Mouse (Mus musculus) testis, adult 2 months (tissue): ENCODE data around the gene Insr. TPM values are rescaled to one million over a fixed set of nuclear protein-coding genes. Genes with fewer than 3 reads are reported as not detected.
A peak's percentile ranks its signal among the peaks of the same experiment; 100 is the strongest.

Experiments
- H3K27ac ChIP-seq: fragments of 200-500 bp; 2 replicates; pipeline ENCODE4 v1.5.1; 2012; ENCODE audit warnings: low read depth, low read length; ENCODE audit not compliant: control insufficient read depth, insufficient read depth
- H3K27me3 ChIP-seq: fragments of 200-500 bp; 2 replicates; pipeline ENCODE4 v1.6.1; 2012; ENCODE audit warnings: mild to moderate bottlenecking, low read length, moderate library complexity; ENCODE audit not compliant: control insufficient read depth, insufficient read depth
- H3K36me3 ChIP-seq: fragments of 200-500 bp; 2 replicates; pipeline ENCODE4 v1.6.1; 2012; ENCODE audit warnings: mild to moderate bottlenecking, low read length; ENCODE audit not compliant: control insufficient read depth, insufficient read depth
- H3K4me1 ChIP-seq: fragments of 200-500 bp; 2 replicates; pipeline ENCODE4 v1.6.1; 2012; ENCODE audit warnings: low read length; ENCODE audit not compliant: control insufficient read depth, insufficient read depth
- H3K4me3 ChIP-seq: fragments of 200-500 bp; 2 replicates; pipeline ENCODE4 v1.5.1; 2012; ENCODE audit warnings: low read depth, mild to moderate bottlenecking, low read length, moderate library complexity, mixed read lengths; ENCODE audit not compliant: control insufficient read depth
- CTCF ChIP-seq: fragments of 200-500 bp; IDR thresholded peaks from 2 replicates; pipeline ENCODE4 v1.5.1; 2012; ENCODE audit warnings: low read depth, mild to moderate bottlenecking, inconsistent platforms, low read length, moderate library complexity; ENCODE audit not compliant: control insufficient read depth, insufficient read depth, insufficient replicate concordance
- POLR2A ChIP-seq: fragments of 200-500 bp; IDR thresholded peaks from 2 replicates; pipeline ENCODE4 v1.6.1; 2012; ENCODE audit warnings: low read depth, mild to moderate bottlenecking, inconsistent platforms, low read length, moderate library complexity; ENCODE audit not compliant: control insufficient read depth
- polyA plus RNA-seq: library from polyadenylated mRNA; depleted of rRNA; stranded (reverse); fragments of >200 nt; gene quantifications from 2 replicates; pipeline ENCODE4 v1.2.3, GENCODE M21; 2012

Insr gene
- polyA plus RNA-seq, 1 experiment = 5.8 TPM

DNA sequence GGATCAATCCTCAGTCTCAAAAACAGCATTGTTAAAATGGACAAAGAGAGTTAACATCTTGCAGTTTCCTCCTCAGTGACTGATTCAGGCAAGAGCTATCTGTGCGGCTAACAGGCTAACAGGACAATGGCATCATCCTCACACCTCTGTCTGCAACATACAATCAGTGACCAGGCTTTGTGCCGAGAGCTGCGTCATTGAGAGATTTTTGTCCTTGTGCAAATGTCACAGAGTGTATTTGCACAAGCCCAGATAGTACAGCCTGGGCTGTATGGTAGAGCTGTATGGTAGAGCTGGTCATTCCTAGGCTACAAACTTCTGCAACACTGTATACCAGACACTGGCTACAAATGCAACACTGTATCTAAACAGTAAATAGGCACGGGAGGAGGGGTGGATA is 5.2 kb upstream of the Insr start:
- no peaks in the 10 kb centered on the region; the same call in 1 of the 2 replicates for H3K4me1 ChIP-seq
- H3K36me3 ChIP-seq = no peaks in the 10 kb centered on the region
- TF ChIP-seq POLR2A = no peak
- no peak overlapping the region for H3K4me3 ChIP-seq
- no peak overlapping the region for H3K27ac ChIP-seq
- H3K27me3 ChIP-seq = no peaks in the 10 kb centered on the region

DNA sequence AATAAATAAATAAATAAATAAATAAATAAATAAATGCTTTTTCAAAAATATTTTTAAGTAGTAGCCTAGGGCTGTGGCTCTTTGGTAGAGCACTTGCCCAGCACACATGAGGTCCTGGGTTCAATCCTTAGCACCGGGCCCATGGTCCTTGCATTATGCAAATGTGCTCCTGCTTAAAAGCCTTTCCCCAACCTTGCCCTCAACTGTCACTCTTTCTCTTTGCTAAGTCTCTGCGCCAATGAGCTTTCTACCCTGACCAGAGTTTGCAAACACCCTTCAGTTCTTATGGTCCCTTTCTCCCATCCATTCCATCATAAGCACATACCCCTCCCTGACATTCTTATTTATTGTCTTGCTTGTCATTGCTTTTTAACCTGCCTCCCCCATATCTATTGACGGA is 1.9 kb upstream of the Insr start:
- no peak overlapping the region for H3K27ac ChIP-seq
- no peaks in the 10 kb centered on the region for H3K36me3 ChIP-seq
- TF ChIP-seq CTCF (no peak), POLR2A (no peak)
- no peaks in the 10 kb centered on the region for H3K27me3 ChIP-seq
- H3K4me3 ChIP-seq = no peak overlapping the region
- peaks cover 6% of the 10 kb centered on the region for H3K4me1 ChIP-seq

DNA sequence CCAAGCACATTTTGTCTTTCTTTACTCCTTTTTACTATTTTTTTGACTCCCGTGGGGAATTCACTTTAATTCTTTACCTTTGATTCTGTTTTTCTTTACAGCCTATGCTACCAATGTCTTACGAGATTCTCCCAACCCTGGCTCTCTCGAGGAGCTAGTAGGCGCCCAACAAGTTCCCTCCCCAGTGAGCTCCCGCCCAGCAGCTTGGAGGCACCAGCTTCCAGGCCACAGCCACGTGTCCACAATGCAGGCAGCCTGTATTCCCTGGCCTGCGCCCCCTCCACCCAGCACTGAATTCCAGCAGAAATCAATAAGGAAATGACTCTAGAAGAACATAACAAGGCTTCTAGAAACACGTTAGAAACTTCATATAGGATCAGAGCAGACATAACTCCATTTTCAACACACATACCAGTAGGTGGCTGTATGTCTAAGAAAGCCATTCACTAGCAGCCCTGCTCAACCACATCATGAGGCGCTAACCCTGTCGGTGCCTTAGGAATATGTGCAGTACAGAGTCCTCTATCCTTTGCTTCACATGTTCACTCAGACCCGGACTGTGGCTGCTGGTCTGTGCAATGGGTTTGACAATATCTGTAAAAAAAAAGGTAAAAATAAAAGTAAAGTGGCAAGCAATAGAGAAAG is 971 bp upstream of the Insr start:
- no peak overlapping the region for H3K27ac ChIP-seq
- H3K36me3 ChIP-seq = no peaks in the 10 kb centered on the region
- peaks cover 6% of the 10 kb centered on the region for H3K4me1 ChIP-seq
- no peaks in the 10 kb centered on the region for H3K27me3 ChIP-seq
- no peak overlapping the region for H3K4me3 ChIP-seq
- TF ChIP-seq CTCF = no peak
- no peak for TF ChIP-seq POLR2A

DNA sequence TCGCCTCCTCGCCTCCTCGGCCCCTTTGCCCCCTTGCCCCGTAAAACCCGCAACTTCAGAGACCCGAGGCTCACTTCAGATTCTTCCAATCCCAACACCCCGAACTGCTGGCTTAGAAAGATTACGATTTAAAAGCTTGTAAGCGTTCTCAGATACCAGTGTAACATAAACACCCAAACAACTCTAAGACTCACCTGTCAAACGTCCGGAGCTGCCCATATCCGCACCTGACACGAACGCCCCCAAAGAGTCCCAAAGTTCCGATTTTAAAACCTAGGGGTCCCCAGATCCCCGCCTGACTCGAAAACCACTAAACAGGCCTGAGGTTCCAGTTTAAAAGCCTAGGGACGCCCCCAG is 282 bp upstream of the Insr start:
- Histone ChIP-seq H3K27me3 (no peaks in the 10 kb centered on the region), H3K4me3 (peak overlapping the region; percentile 46), H3K4me1 (peaks cover 6% of the 10 kb centered on the region), H3K27ac (no peak overlapping the region), H3K36me3 (no peaks in the 10 kb centered on the region)
- no peak for TF ChIP-seq POLR2A
- TF ChIP-seq CTCF = no peak

DNA sequence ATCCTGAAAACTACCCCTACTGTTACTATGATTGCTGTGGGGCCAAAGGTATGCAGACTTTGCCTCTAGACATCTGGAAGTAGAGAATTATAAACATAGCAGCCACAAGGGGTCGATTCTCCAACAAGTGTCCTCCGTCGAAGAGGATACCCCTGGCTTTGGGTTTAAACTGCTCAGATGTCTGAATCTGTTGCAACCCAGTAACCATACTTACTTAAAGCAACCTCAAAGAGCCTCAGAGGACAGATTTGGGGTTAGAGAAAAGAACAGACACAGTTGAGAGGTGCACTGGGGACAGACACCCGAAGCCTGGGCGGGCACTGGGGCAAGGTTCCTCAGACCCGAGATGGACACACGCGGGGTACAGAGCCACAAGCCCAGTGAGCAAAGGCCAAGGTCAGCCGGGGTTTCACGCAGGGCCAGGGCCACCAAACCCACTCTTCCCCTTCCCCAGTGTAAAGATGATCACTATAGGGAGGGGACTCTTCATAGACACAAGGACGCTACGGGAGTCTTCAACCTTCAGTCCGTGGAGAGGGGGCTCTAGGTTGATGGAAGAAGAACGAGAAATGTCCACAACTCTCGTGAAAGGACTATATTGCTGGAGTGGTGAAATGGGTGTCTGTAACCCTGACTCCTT is 1.1 kb downstream of the Insr start:
- H3K27ac ChIP-seq = no peak overlapping the region

DNA sequence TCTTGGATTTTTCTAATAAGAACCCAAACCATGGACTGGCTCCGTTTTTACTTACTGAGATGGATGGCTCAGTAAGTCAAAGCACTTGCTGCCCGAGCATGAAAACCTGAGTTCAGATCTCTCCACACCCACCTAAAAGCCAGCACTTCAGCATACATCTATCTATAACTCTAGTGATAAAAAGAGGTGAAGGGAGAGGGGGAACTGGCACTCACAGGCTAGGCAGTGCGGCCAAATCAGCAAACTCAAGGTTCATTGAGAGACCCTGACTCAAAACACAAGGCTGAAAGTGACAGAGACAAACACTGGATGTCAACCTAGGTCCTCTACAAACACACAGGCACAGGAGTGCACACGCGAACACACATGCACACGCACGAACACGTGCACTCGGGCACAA is 2.2 kb downstream of the Insr start:
- TF ChIP-seq POLR2A = no peak
- no peak for TF ChIP-seq CTCF
- Histone ChIP-seq H3K27me3 (no peaks in the 10 kb centered on the region), H3K4me1 (peaks cover 6% of the 10 kb centered on the region), H3K36me3 (no peaks in the 10 kb centered on the region), H3K4me3 (no peak overlapping the region), H3K27ac (no peak overlapping the region)

More for the DNA sequence above, 1.1 kb downstream of the Insr start:
- H3K27me3 ChIP-seq = no peaks in the 10 kb centered on the region
- H3K36me3 ChIP-seq = no peaks in the 10 kb centered on the region
- peaks cover 6% of the 10 kb centered on the region for H3K4me1 ChIP-seq
- TF ChIP-seq CTCF (no peak), POLR2A (no peak)
- peak overlapping the region; percentile 88 for H3K4me3 ChIP-seq

DNA sequence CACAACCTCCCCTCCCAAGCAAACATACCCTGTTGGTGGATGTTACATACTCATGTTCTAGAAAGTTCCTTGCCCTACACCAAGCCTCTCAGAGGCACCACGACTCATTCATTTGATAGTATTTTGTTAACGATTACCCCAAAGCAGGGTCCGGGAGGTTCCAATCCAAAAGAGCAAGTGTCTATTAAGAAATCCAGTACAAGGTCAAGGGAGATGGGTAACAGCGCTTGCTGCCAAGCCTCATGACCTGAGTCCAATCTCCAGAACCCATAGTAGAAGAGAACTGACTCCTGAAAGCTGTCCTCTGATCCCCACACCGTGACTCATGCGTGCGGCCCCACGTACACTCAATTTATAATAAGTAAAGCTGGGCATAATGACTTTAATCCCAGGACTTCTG is 3.4 kb downstream of the Insr start:
- peaks cover 6% of the 10 kb centered on the region for H3K4me1 ChIP-seq
- no peaks in the 10 kb centered on the region for H3K27me3 ChIP-seq
- no peak for TF ChIP-seq CTCF
- no peak for TF ChIP-seq POLR2A
- no peaks in the 10 kb centered on the region for H3K36me3 ChIP-seq
- H3K27ac ChIP-seq = no peak overlapping the region
- no peak overlapping the region for H3K4me3 ChIP-seq

DNA sequence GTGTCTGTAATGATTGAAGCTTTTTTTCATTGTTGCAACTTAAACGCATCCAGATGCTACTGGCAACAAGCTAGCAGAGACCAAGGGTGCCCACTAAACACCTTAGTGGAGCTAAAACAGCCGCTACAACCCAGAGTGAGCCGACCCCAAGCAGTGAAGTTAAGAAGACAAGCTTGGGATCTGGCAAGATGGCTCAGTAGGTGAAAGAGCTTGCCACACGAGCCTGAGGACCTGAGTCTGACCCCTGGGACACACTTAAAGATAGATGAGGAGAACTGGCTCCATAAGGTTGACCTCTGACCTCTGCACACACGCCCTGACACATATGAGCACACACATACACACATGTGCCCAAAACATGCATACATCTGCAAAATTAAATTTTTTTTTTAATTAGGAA is 4.2 kb downstream of the Insr start:
- H3K36me3 ChIP-seq = no peaks in the 10 kb centered on the region
- TF ChIP-seq POLR2A (no peak), CTCF (no peak)
- H3K27me3 ChIP-seq = no peaks in the 10 kb centered on the region
- H3K27ac ChIP-seq = no peak overlapping the region
- no peak overlapping the region for H3K4me3 ChIP-seq
- peaks cover 6% of the 10 kb centered on the region for H3K4me1 ChIP-seq
